Mouse (Mus musculus) forebrain, embryonic 11.5 days (tissue): ENCODE measurements at regions not wholly inside any gene's neighbourhood (a gene's known extent, or its start where the extent isn't known, plus 50 kb on each side); places are given as distances from the start of the nearest gene placed in this dataset.
A peak's percentile ranks its signal among the peaks of the same experiment; 100 is the strongest.

Experiments used
- ATAC-seq: fragments of 200-750 bp; cut with Nextera tagmentation; replicated peaks from 2 replicates; pipeline ENCODE4 v1.8.0; 2017; ENCODE audit warnings: moderate TSS enrichment; ENCODE audit not compliant: low FRiP score
- DNase-seq: peaks from one replicate; pipeline ENCODE4 v3.0.0-alpha.2; 2017; ENCODE audit warnings: low spot score
- H3K27ac ChIP-seq: fragments of 300-500 bp; sonication (generic); 2 replicates; pipeline ENCODE4 v1.5.1; 2014; ENCODE audit warnings: low read depth, low read length
- H3K27me3 ChIP-seq: fragments of 300-500 bp; sonication (generic); 2 replicates; pipeline ENCODE4 v1.6.1; 2014; ENCODE audit warnings: mild to moderate bottlenecking, low read length, mixed read lengths; ENCODE audit not compliant: control insufficient read depth, insufficient read depth
- H3K36me3 ChIP-seq: fragments of 300-500 bp; sonication (generic); 2 replicates; pipeline ENCODE4 v1.6.1; 2014; ENCODE audit warnings: mild to moderate bottlenecking, low read length, moderate library complexity, mixed read lengths; ENCODE audit not compliant: control insufficient read depth, insufficient read depth
- H3K4me1 ChIP-seq: fragments of 300-500 bp; sonication (generic); replicated peaks from 2 replicates; pipeline ENCODE4 v1.6.1; 2014; ENCODE audit warnings: low read length, mixed read lengths; ENCODE audit not compliant: control insufficient read depth, insufficient read depth
- H3K4me2 ChIP-seq: fragments of 300-500 bp; sonication (generic); 2 replicates; pipeline ENCODE4 v1.6.1; 2014; ENCODE audit warnings: low read depth, mild to moderate bottlenecking, low read length, moderate library complexity, mixed read lengths; ENCODE audit not compliant: severe bottlenecking
- H3K4me3 ChIP-seq: fragments of 300-500 bp; sonication (generic); 2 replicates; pipeline ENCODE4 v1.5.1; 2014; ENCODE audit warnings: low read depth, low read length
- H3K9ac ChIP-seq: fragments of 300-500 bp; sonication (generic); 2 replicates; pipeline ENCODE4 v1.6.1; 2014; ENCODE audit warnings: low read length
- H3K9me3 ChIP-seq: fragments of 300-500 bp; sonication (generic); 2 replicates; pipeline ENCODE4 v1.6.1; 2016; ENCODE audit warnings: low read length, mixed read lengths; ENCODE audit not compliant: control insufficient read depth
- WGBS: fragments of 180-500 bp; shearing (Covaris S2); extraction: QIAGEN DNeasy Blood & Tissue Kit; methylation state at CpG from one replicate; pipeline ENCODE4 v1.1.7; 2014; 5-methylcytosine and 5-hydroxymethylcytosine counted together

DNA sequence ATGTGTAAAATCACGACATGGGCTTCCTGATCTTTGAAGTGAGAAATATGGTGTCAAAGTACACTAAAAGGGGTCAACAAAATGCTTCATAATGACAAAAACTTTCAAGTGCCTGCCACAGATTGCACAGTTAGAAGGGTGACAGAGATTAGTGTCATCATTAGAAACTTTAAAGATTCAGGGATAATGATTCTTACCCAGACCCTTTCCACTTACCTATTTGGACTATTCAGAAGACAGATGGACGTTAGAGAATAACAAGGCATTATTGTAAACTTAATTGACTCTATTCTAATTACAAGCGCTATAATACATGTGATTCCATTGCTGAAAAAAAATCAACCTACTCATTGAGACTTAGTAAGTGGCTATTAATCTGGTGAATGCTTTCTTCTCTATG, 162.6 kb upstream of the Pcdh20 start:
- Histone ChIP-seq H3K4me1 (no peaks in the 10 kb centered on the region), H3K4me3 (no peak overlapping the region), H3K4me2 (no peak overlapping the region), H3K36me3 (no peaks in the 10 kb centered on the region), H3K9me3 (no peaks in the 10 kb centered on the region), H3K27ac (no peak overlapping the region), H3K9ac (no peak overlapping the region), H3K27me3 (no peaks in the 10 kb centered on the region)
- WGBS: 48% methylated on average over 3 of the region's 3 CpGs
- ATAC-seq (peak; percentile 44; the same call in 1 of the 2 replicates), DNase-seq (no peak)

DNA sequence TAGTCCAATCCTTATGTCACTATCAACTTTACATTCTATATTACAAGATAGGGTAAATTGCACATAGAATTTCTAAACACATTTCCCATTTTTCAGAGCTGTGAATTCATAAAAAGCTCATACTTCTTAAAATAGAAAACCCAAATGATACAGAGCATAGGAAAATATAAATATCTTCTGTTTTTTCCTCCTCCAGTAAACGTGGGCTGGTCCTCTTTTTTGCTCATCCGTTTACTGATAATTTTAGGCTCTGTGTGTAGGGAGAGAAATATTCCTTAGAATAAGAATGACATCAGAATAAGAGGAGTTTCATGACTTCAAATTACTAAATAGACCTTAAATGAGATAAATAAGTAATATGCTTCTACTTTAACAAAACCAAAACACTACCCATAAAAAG, 124.2 kb upstream of the Pcdh20 start:
- H3K27ac ChIP-seq: no peak overlapping the region
- no peaks in the 10 kb centered on the region for H3K9me3 ChIP-seq
- ATAC-seq: no peak
- H3K9ac ChIP-seq: no peak overlapping the region
- no peaks in the 10 kb centered on the region for H3K4me1 ChIP-seq
- no peaks in the 10 kb centered on the region for H3K36me3 ChIP-seq
- 82% methylated on average over 2 of the region's 2 CpGs for WGBS
- no peak overlapping the region for H3K4me2 ChIP-seq
- no peak for DNase-seq
- no peaks in the 10 kb centered on the region for H3K27me3 ChIP-seq
- no peak overlapping the region for H3K4me3 ChIP-seq

DNA sequence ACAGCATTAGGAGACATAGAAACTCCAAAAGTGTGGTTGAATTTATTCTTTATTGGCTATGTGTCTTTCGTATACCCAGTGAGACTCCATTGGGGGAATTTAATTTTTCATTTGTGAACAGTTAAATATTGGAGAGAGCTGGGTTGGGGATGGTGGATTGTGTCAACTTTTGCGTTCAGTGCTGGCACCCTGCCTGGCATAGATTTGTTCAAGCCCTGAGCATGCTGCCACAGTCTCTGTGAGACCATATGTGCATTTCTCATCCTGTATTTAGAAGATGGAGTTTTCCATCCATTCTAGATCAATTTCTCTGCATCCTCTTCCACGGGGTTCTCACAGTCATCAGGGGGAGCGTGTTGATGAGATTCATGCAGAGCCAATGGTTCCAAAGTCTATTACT, 98.9 kb upstream of the Pcdh20 start:
- Histone ChIP-seq H3K27me3 (no peaks in the 10 kb centered on the region), H3K9ac (no peak overlapping the region), H3K4me1 (no peaks in the 10 kb centered on the region), H3K36me3 (no peaks in the 10 kb centered on the region), H3K4me2 (no peak overlapping the region), H3K9me3 (no peaks in the 10 kb centered on the region), H3K4me3 (no peak overlapping the region), H3K27ac (no peak overlapping the region)
- no peak for DNase-seq
- no peak for ATAC-seq
- 91% methylated on average over 4 of the region's 4 CpGs for WGBS

DNA sequence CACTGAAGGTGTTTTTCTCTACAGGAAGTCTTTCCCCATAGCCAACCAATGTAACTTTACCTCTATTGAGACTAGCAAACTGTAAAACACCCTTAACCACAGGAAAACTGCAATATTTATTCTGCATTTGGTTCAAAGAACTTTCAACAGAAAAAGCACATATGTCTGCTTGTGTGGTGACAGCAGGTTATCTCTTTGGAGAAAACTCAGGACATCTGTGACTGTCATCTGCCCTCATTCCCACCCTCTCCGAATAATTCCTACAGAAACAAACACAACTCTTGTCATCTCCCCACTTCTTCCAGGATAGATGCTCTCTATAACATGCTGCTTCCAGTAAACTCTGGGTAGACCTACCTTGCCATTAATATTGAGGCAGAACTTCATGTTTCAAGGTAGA, 96.4 kb upstream of the Pcdh20 start:
- H3K9me3 ChIP-seq: no peaks in the 10 kb centered on the region
- no peak overlapping the region for H3K27ac ChIP-seq
- H3K9ac ChIP-seq: no peak overlapping the region
- WGBS: 89% methylated on average over 1 of the region's 1 CpGs
- H3K4me2 ChIP-seq: no peak overlapping the region
- H3K4me3 ChIP-seq: no peak overlapping the region
- H3K4me1 ChIP-seq: no peaks in the 10 kb centered on the region
- no peaks in the 10 kb centered on the region for H3K36me3 ChIP-seq
- H3K27me3 ChIP-seq: no peaks in the 10 kb centered on the region
- no peak for ATAC-seq
- no peak for DNase-seq

DNA sequence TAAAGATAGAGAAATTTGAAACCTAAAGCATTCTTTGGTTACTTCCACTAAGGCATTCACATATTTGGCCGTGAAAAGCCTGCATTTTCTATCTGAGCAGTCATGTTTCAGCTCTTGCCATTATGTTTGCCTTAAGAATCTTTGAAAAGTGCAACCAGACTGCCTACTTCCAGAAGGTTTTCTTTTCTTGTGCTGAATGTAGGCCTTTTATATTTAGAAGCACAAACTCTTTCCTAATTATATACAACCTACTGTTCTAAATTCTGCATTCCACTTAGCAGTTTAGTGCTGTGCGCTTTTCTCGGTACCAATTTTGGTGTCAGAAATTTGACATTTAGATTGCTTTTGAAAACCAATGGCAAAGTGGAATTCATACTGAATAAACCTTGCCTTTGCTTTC, 72.4 kb upstream of the Pcdh20 start:
- no peak overlapping the region for H3K4me2 ChIP-seq

DNA sequence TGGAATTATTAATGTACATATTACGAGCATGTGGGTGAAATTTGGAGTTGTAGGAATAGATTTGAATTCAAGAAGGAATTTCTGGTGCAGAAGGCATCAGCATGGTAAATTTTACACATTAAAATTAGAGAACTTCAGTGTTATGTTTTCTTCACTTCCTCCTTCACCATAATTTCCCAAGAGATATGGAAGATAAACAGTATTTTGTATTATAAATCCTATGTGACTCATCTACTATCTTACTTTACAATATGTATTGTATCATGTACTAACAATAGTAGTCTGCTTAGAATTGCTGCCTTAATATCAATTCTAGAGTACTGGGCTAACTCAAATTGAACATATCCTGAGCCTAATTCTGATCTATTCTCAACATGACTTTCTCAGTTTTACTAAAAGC, 71.3 kb upstream of the Pcdh20 start:
- WGBS: 97% methylated on average over 1 of the region's 1 CpGs
- no peak for ATAC-seq
- no peak for DNase-seq

More for the DNA sequence above, 72.4 kb upstream of the Pcdh20 start:
- DNase-seq: no peak
- WGBS: 81% methylated on average over 3 of the region's 3 CpGs
- Histone ChIP-seq H3K27ac (no peak overlapping the region), H3K9me3 (no peaks in the 10 kb centered on the region), H3K9ac (no peak overlapping the region), H3K4me1 (no peaks in the 10 kb centered on the region), H3K4me3 (no peak overlapping the region), H3K36me3 (no peaks in the 10 kb centered on the region), H3K27me3 (no peaks in the 10 kb centered on the region)
- no peak for ATAC-seq

More for the DNA sequence above, 71.3 kb upstream of the Pcdh20 start:
- H3K9me3 ChIP-seq: no peaks in the 10 kb centered on the region
- no peaks in the 10 kb centered on the region for H3K36me3 ChIP-seq
- no peak overlapping the region for H3K9ac ChIP-seq
- no peak overlapping the region for H3K4me3 ChIP-seq
- H3K4me1 ChIP-seq: no peaks in the 10 kb centered on the region
- no peak overlapping the region for H3K4me2 ChIP-seq
- H3K27me3 ChIP-seq: no peaks in the 10 kb centered on the region
- H3K27ac ChIP-seq: no peak overlapping the region
